Mouse (Mus musculus): Measurements from ENCODE around the gene Dnajb6.

The Dnajb6 gene

GRCm38 (mm10) chr5:29853035-29853434 lies 117.5 kb downstream of the Dnajb6 start:
- no peak for DNase-seq

GRCm38 (mm10) chr5:29854376-29854775 lies 118.9 kb downstream of the Dnajb6 start:
- DNase-seq = no peak

GRCm38 (mm10) chr5:29854971-29855370 lies 119.5 kb downstream of the Dnajb6 start:
- DNase-seq = no peak

GRCm38 (mm10) chr5:29861522-29861921 lies 126.0 kb downstream of the Dnajb6 start:
- DNase-seq = no peak

GRCm38 (mm10) chr5:29862388-29862787 lies 126.9 kb downstream of the Dnajb6 start:
- DNase-seq = no peak

- DNase-seq = no peak
Observed at GRCm38 (mm10) chr5:29864291-29864737, 128.8 kb downstream of the Dnajb6 start.

GRCm38 (mm10) chr5:29864994-29865393 lies 129.5 kb downstream of the Dnajb6 start:
- no peak for DNase-seq
